Mouse (Mus musculus) ES-E14 (cell line): Measurements from ENCODE around the gene 1700042G07Rik.

Experiments used
- HCFC1 ChIP-seq: IDR thresholded peaks from 2 replicates; pipeline ENCODE4 v1.6.1; 2012; ENCODE audit warnings: low read length, inconsistent platforms, borderline replicate concordance; ENCODE audit not compliant: insufficient read depth
- MAFK ChIP-seq: IDR thresholded peaks from 2 replicates; pipeline ENCODE4 v1.6.1; 2014; ENCODE audit warnings: mild to moderate bottlenecking, low read depth, low read length, inconsistent platforms; ENCODE audit not compliant: insufficient read depth

- TF ChIP-seq MAFK (no peak), HCFC1 (no peak)
These were observed 1.4 kb downstream of the 1700042G07Rik start for GRCm38 (mm10) chr4:116174466-116175116.
